Mouse (Mus musculus) gastrocnemius, postnatal 14 days (tissue): Measurements from ENCODE around the gene Rrp36. TPM values are rescaled to one million over a fixed set of nuclear protein-coding genes. Genes with fewer than 3 reads are reported as not detected.
A peak's percentile ranks its signal among the peaks of the same experiment; 100 is the strongest.

Experiments used
- DNase-seq: peaks from one replicate; pipeline ENCODE4 v3.0.0; 2021; ENCODE audit warnings: mixed read lengths
- intact Hi-C: fragments of 180-260 bp; cut with DNase I; formaldehyde crosslinking; loops from one replicate; pipeline ENCODE4 v1.15.1; 2025; ENCODE audit warnings: low total_unique reads
- long read RNA-seq, 2 experiments: library from polyadenylated mRNA; stranded (forward); transcript quantifications; one replicate each; pipeline ENCODE4 v2.0.0; 2021
- total RNA-seq, 2 experiments: library from RNA; stranded (reverse); gene quantifications; 2 replicates each; pipeline ENCODE4 v1.2.3; 2021

Gene Rrp36
- total RNA-seq = 10 to 100 TPM in 1 of 2 experiments, 1 to 10 TPM in 1; 9.5 to 11.8 TPM
- long read RNA-seq, experiment 1, transcript Rrp36-201 (7 exons, 1,195 nt) = major isoform, 13 of 17 reads
- long read RNA-seq, experiment 1, partial matches to known transcripts = 1 of 17 reads
- long read RNA-seq, experiment 1, other reads (novel, unspliced or antisense) = 3 of 17 reads
- long read RNA-seq, experiment 2, transcript Rrp36-201 (7 exons, 1,195 nt) = major isoform, 8 of 13 reads
- long read RNA-seq, experiment 2, partial matches to known transcripts = 0 of 13 reads
- long read RNA-seq, experiment 2, other reads (novel, unspliced or antisense) = 5 of 13 reads

DNA sequence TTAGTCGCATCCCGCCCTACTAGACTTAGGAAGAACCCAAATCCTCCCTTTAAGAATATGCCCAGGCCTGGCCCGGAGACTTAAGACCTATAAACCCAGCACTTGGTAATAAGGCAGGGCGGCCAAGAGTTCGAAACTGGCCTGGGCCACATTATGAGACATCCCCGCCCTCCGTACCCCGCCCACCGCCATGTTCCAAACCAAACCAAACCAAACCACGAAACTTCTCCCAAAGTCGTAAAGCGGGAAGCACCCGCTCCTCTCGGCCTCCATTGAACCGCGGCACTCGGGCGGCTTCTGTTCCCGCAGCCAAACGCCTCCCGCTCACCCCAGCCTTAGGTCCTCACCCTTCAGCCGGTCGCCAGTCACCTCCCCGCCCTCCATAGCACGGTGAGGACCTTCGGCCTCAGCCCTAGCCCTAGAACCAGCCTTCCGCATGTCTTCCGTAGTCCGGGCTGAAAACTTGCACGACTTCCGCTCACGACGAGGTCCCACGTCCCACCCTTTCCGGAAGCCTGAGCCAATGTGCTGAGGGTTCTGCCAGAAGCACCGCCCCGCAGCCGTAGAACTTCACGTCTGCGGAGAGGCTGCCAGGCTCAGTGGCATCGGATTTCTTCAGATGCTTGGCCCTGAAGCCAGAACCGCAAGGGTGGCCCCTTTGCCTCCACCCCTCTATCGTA is at the start of gene Rrp36:
Gene Rrp36, minus strand, starts transcription at position 503 of the 680 bp plus-strand sequence.
- DNase-seq = peak; percentile 93
- intact Hi-C loops = no loop called here

GRCm38 (mm10) chr17:46721077-46721476 is 46.9 kb upstream of the Rrp36 start:
- intact Hi-C loops = no loop called here
- no peak for DNase-seq

DNA sequence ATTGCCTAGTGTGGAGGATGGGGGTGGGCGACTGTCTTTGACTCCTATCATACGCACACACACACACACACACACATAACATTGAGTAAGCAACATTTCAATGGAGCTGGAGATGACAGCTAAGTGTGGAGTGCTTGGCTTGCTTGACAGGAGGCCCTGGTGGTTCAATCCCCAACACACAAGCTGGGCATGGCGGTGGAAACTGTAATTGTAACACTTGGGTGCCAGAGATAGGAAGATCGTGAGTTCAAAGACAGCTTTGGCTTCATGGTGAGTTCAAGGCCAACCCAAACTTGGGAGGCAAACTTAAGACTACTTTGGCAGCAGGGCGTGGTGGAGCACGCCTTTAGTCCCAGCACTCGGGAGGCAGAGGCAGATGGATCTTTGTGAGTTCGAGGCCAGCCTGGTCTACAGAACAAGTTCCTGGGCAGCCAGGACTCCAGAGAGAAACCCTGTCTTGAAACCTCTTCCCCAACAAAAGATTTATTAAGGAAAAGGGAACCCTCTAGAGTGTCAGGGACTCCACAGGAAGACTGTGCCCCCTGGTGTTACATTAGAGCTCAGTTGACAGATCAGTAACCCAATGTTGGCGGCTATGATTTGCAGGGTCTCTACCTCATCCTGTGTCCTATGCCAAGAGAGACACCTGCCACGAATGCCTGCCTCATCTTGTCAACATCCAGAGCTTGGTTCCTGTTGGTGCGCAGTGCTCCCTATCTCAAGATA is 40.8 kb upstream of the Rrp36 start:
- intact Hi-C loops = no loop called here
- DNase-seq = no peak

- no peak for DNase-seq
- intact Hi-C loops = no loop called here
Measured at GRCm38 (mm10) chr17:46713849-46714248, 39.7 kb upstream of the Rrp36 start.

DNA sequence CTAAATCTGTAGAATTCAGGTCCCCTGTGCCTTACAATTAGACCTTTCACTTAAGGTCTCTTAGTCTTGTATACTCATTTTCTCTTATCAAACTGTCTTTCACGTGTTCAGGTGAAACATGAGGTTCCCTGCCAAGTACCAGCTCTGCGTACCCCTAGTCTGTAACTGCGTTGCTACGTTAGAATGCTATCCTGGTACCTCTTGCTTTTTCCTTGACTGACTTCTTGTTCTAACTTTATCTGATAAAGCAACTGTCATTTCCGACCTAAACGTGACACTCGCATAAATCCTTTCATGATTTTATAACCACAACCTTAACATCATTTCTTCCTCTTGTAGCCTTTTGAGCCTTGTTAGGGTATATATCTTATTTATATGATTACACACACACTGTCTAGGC is 38.3 kb upstream of the Rrp36 start:
- intact Hi-C loops = no loop called here
- DNase-seq = no peak

DNA sequence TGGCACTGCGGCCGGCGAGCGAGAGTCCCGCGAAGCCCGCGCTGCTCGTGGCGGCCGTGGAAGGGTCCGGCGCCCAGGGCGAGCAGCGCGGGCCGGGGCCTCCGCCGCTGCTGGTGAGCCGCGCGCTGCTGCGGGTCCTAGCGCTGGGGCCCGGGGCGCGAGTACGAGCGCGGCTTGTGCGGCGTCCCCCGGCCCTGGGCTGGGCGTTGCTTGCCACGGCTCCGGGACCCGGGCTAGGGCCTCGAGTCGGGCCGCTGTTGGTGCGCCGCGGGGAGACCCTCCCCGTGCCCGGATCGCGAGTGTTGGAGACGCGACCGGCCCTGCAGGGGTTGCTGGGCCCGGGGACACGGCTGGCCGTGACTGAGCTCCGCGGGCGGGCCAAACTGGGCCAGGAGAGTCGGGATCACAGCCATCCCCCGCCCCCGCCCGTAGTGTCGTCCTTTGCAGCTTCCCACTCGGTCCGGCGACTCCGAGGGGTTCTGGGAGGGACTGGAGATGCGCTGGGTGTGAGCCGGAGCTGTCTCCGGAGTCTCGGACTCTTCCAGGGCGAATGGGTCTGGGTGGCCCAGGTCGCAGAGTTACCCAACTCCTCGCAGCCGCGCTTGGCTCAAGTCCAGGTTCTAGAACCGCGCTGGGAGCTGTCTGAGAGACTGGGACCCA is 37.6 kb upstream of the Rrp36 start:
- intact Hi-C loops = no loop called here
- peak; percentile 66 for DNase-seq

DNA sequence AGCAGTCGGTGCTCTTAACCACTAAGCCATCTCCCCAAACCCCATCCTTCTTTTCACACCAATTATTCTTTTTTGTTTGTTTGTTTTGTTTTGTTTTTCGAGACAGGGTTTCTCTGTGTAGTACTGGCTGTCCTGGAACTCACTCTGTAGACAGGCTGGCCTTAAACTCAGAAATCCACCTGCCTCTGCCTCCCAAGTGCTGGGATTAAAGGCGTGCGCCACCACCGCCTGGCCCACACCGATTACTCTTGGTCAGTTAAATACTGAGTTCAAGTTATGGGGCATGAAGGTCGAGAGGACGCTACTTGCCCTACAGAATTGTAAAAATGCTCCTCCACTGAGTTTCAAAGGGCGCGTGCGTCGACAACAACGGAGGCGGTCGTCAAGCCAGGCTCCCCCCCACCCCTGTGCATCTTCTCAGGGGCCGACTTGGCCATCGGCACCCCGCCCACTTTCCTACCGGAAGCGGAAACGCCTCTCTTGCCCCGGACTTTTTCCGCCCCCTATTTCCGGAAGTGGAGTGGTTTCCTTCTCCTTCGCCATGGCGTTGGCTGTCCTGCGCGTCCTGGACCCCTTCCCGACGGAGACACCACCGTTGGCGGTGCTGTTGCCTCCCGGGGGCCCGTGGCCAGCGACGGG is 36.9 kb upstream of the Rrp36 start, which contains the start of gene Pex6:
Gene Pex6, plus strand, starts transcription at position 505 of the 639 bp plus-strand sequence.
- intact Hi-C loops = no loop called here
- DNase-seq = peak; percentile 96

GRCm38 (mm10) chr17:46706375-46707089 is 32.4 kb upstream of the Rrp36 start:
- intact Hi-C loops = no loop called here
- no peak for DNase-seq

- peak; percentile 95 for DNase-seq
- intact Hi-C loops = no loop called here
Measured at GRCm38 (mm10) chr17:46704887-46705835, 31.0 kb upstream of the Rrp36 start, which contains the start of gene Ppp2r5d. TSS of gene Ppp2r5d (minus strand) at chr17:46705111.

- intact Hi-C loops = no loop called here
- no peak for DNase-seq
Measured at GRCm38 (mm10) chr17:46703971-46704886, 30.1 kb upstream of the Rrp36 start.

DNA sequence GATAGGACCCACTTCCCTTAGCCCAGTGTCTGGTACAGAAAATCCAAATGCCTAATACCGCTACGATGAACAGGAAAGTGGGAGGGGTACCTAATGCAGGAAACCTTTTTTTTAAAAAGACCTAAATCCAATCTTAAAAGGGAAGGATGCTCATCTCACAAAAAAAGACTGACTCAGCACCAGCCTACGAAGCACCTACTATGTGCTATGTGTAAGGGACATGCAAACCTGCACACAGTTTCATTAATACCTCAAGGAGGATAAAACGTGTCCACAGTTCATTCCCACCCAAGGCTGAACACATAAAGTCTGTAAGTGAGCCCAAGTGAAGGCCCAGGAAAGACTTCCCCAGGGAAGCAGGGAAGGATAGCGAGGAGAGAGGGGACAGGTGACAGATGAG is 28.4 kb upstream of the Rrp36 start:
- intact Hi-C loops = no loop called here
- no peak for DNase-seq

DNA sequence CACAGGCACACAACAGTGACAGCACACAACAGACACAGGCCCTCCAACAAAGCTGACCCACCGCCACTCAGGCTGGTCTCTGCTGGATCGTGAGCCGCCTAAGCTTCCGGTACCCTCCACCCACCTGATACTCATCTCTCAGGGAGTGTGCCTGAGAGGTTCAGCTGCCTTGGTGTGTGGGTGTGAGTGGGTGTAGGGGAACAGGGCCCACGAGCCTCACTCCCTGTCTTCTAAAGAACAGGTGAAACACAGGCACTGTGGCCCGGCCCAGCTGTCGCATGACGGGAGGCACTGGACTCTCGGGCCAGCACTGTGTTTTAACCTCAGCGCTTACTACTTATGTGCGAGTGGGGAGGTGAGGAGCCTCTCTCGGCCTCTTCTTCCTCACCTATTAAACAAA is 27.9 kb upstream of the Rrp36 start:
- DNase-seq = no peak
- intact Hi-C loops = no loop called here

DNA sequence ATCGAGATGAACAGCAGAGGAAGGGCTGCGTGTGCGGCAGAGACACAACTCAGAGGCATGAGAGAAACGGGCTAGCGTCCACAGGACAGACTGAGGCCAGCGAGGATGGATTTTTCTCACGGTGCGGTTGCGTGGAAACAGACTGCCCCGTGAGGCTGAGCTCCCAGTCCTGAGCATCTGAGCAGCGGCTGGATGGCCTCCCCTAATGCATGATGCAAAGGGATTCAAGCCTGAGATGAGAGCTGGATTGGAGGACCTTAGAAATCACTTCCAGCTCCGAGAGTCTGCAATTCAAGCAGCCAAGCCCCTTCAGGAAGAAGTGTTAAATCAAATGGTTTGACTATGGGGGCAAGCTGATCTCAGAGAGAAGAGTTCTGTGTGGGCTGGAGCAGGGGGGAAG is 27.3 kb upstream of the Rrp36 start:
- intact Hi-C loops = no loop called here
- DNase-seq = peak; percentile 4

- intact Hi-C loops = no loop called here
- no peak for DNase-seq
Measured at GRCm38 (mm10) chr17:46699912-46700311, 25.8 kb upstream of the Rrp36 start.

GRCm38 (mm10) chr17:46699245-46699644 is 25.1 kb upstream of the Rrp36 start:
- no peak for DNase-seq
- intact Hi-C loops = no loop called here

- intact Hi-C loops = no loop called here
Measured at GRCm38 (mm10) chr17:46698515-46698914, 24.4 kb upstream of the Rrp36 start.

More at GRCm38 (mm10) chr17:46698515-46698914, 24.4 kb upstream of the Rrp36 start:
- DNase-seq = no peak
